Mouse (Mus musculus) liver, embryonic 15.5 days (tissue): ENCODE measurements around the gene Hoxc9. TPM values are rescaled to one million over a fixed set of nuclear protein-coding genes. Genes with fewer than 3 reads are reported as not detected.

Source experiments
- ATAC-seq: fragments of 200-750 bp; cut with Nextera tagmentation; 2 replicates; pipeline ENCODE4 v1.8.0; 2017; ENCODE audit warnings: moderate number of reproducible peaks, mild to moderate bottlenecking, moderate library complexity; ENCODE audit not compliant: insufficient read depth
- H3K27ac ChIP-seq: fragments of 300-500 bp; sonication (generic); replicated peaks from 2 replicates; pipeline ENCODE4 v1.5.1; 2015; ENCODE audit warnings: mild to moderate bottlenecking, inconsistent platforms
- H3K27me3 ChIP-seq: fragments of 300-500 bp; sonication (generic); 2 replicates; pipeline ENCODE4 v1.6.1; 2015; ENCODE audit warnings: mild to moderate bottlenecking, inconsistent platforms
- H3K36me3 ChIP-seq: fragments of 300-500 bp; sonication (generic); replicated peaks from 2 replicates; pipeline ENCODE4 v1.6.1; 2015; ENCODE audit warnings: moderate library complexity, mild to moderate bottlenecking, inconsistent platforms
- H3K4me1 ChIP-seq: fragments of 300-500 bp; sonication (generic); replicated peaks from 2 replicates; pipeline ENCODE4 v1.6.1; 2015; ENCODE audit warnings: inconsistent platforms
- H3K4me2 ChIP-seq: fragments of 300-500 bp; sonication (generic); 2 replicates; pipeline ENCODE4 v1.6.1; 2015; ENCODE audit warnings: moderate library complexity, mild to moderate bottlenecking, inconsistent platforms
- H3K4me3 ChIP-seq: fragments of 300-500 bp; sonication (generic); replicated peaks from 2 replicates; pipeline ENCODE4 v1.5.1; 2015; ENCODE audit warnings: mild to moderate bottlenecking, inconsistent platforms
- H3K9ac ChIP-seq: fragments of 300-500 bp; sonication (generic); 2 replicates; pipeline ENCODE4 v1.6.1; 2015; ENCODE audit warnings: moderate library complexity, mild to moderate bottlenecking, inconsistent platforms
- H3K9me3 ChIP-seq: fragments of 300-500 bp; sonication (generic); replicated peaks from 2 replicates; pipeline ENCODE4 v1.6.1; 2016; ENCODE audit warnings: inconsistent platforms
- WGBS: fragments of 180-500 bp; shearing (Covaris S2); methylation state at CpG from one replicate; pipeline ENCODE4 v1.1.7; 2015; ENCODE audit warnings: mixed read lengths; ENCODE audit not compliant: insufficient replicate concordance; 5-methylcytosine and 5-hydroxymethylcytosine counted together
- polyA plus RNA-seq: library from polyadenylated mRNA; unstranded; fragments of >200 nt; fragmentation: Nextera tagmentation; extraction: Ambion mirVana; gene quantifications from 2 replicates; pipeline ENCODE4 v1.2.1, GENCODE M21; 2015

Hoxc9 gene
- polyA plus RNA-seq, 1 experiment from 2014 or later: not detected

GRCm38 (mm10) chr15:102959663-102960191 lies 16.5 kb upstream of the Hoxc9 start:
- no peaks in the 10 kb centered on the region for H3K9me3 ChIP-seq
- peaks cover 98% of the 10 kb centered on the region for H3K27me3 ChIP-seq
- no peak overlapping the region for H3K4me3 ChIP-seq
- no peaks in the 10 kb centered on the region for H3K36me3 ChIP-seq
- no peak for ATAC-seq
- H3K4me1 ChIP-seq: no peaks in the 10 kb centered on the region
- no peak overlapping the region for H3K9ac ChIP-seq
- no peak overlapping the region for H3K27ac ChIP-seq
- WGBS: under 1% methylated on average over 13 of the region's 13 CpGs
- H3K4me2 ChIP-seq: no peak overlapping the region

DNA sequence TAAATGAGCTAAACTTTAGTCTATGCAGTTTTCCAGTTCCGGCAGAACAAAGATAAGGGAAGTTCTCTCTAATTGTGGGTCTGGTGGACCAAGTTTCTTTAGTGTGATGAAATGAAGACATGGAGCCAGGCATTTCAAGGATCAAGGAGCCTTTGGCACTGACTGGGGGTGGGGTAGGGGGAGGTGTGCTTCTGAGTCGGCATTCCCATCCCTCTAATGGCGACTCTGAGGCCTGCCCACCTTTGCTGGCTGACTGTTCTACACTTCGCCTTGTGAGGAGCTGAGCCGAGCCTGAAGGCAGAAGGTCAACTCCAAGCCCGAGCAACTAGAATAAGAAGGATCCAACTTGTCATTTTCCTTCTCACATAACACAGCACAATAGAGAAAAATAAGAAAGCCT lies 14.5 kb upstream of the Hoxc9 start:
- WGBS: under 1% methylated on average over 6 of the region's 6 CpGs
- Histone ChIP-seq H3K9ac (no peak overlapping the region), H3K27me3 (peaks cover 98% of the 10 kb centered on the region), H3K9me3 (no peaks in the 10 kb centered on the region), H3K27ac (no peak overlapping the region), H3K4me3 (no peak overlapping the region), H3K36me3 (no peaks in the 10 kb centered on the region), H3K4me1 (no peaks in the 10 kb centered on the region; the same call in 1 of the 2 replicates), H3K4me2 (no peak overlapping the region)
- no peak for ATAC-seq

GRCm38 (mm10) chr15:102962492-102962891 lies 13.7 kb upstream of the Hoxc9 start:
- no peak overlapping the region for H3K4me3 ChIP-seq
- no peak overlapping the region for H3K9ac ChIP-seq
- no peaks in the 10 kb centered on the region; the same call in 1 of the 2 replicates for H3K4me1 ChIP-seq
- ATAC-seq: no peak
- H3K9me3 ChIP-seq: no peaks in the 10 kb centered on the region
- H3K27ac ChIP-seq: no peak overlapping the region
- H3K4me2 ChIP-seq: no peak overlapping the region
- no peaks in the 10 kb centered on the region for H3K36me3 ChIP-seq
- H3K27me3 ChIP-seq: peaks cover 98% of the 10 kb centered on the region
- 3% methylated on average over 13 of the region's 13 CpGs for WGBS

- Histone ChIP-seq H3K9me3 (no peaks in the 10 kb centered on the region), H3K4me1 (no peaks in the 10 kb centered on the region; the same call in 1 of the 2 replicates), H3K9ac (no peak overlapping the region), H3K27ac (no peak overlapping the region), H3K4me3 (no peak overlapping the region), H3K4me2 (no peak overlapping the region), H3K27me3 (peaks cover 97% of the 10 kb centered on the region), H3K36me3 (no peaks in the 10 kb centered on the region)
- WGBS: 5% methylated on average over 8 of the region's 8 CpGs
- no peak for ATAC-seq
Observed at GRCm38 (mm10) chr15:102963259-102963658, 13.0 kb upstream of the Hoxc9 start.

GRCm38 (mm10) chr15:102963671-102964640 lies 12.3 kb upstream of the Hoxc9 start:
- Histone ChIP-seq H3K4me2 (no peak overlapping the region), H3K9me3 (no peaks in the 10 kb centered on the region), H3K9ac (no peak overlapping the region), H3K27me3 (peaks cover 97% of the 10 kb centered on the region), H3K27ac (no peak overlapping the region), H3K4me1 (no peaks in the 10 kb centered on the region; the same call in 1 of the 2 replicates), H3K36me3 (no peaks in the 10 kb centered on the region), H3K4me3 (no peak overlapping the region)
- 2% methylated on average over 28 of the region's 28 CpGs for WGBS
- ATAC-seq: no peak

DNA sequence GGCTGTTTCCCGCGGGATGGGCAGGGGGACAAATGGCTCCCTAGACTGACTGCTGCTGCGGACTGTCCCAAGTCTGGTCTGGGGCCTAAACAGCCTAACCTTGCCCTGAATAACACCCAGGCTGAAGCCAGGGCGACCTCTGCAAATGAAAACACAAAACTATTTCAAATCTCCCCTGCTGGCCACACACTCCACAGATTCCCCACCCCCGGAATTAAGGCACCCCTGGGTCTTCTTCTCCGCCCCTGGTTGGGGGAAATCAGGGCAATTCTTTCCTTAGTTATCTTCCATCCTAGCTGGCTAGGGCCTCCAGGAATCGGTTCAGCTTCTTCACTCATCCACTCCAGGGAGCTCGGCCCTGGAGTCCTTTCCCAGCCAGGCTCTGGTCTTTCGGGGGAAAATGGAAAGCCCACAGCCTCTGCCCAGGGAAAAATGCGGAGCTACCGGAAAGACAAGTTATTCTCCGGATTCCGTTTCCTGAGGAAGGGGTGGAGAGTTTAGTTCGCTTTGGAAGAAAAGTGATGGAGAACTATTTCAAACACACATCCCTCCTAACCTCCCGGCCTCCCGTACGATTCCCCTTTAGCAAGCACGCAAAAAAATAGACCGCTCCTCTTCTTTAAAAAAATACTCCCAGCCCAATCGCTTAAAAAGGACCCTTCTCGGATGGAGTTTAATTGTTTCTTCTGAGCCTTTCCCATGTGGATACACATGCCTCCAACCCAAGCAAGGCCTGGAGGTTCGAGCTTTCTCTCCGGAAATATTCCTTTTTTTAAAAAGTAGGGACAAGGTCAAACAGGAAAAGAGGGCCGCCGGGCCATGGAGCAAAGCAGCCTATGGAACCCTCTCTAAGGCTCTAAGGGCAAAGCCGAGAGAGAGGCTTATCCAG lies 11.0 kb upstream of the Hoxc9 start:
- WGBS: 3% methylated on average over 26 of the region's 26 CpGs
- ATAC-seq: no peak
- Histone ChIP-seq H3K4me2 (no peak overlapping the region), H3K36me3 (no peaks in the 10 kb centered on the region), H3K4me1 (no peaks in the 10 kb centered on the region; the same call in 1 of the 2 replicates), H3K27me3 (peaks cover 98% of the 10 kb centered on the region), H3K4me3 (no peak overlapping the region), H3K9ac (no peak overlapping the region), H3K9me3 (no peaks in the 10 kb centered on the region), H3K27ac (no peak overlapping the region)

- H3K36me3 ChIP-seq: no peaks in the 10 kb centered on the region
- peaks cover 98% of the 10 kb centered on the region for H3K27me3 ChIP-seq
- no peaks in the 10 kb centered on the region for H3K9me3 ChIP-seq
- H3K4me2 ChIP-seq: no peak overlapping the region
- ATAC-seq: no peak
- H3K9ac ChIP-seq: no peak overlapping the region
- H3K4me1 ChIP-seq: no peaks in the 10 kb centered on the region; the same call in 1 of the 2 replicates
- H3K27ac ChIP-seq: no peak overlapping the region
- H3K4me3 ChIP-seq: no peak overlapping the region
- 4% methylated on average over 30 of the region's 30 CpGs for WGBS
Observed at GRCm38 (mm10) chr15:102965892-102966775, 10.1 kb upstream of the Hoxc9 start.

GRCm38 (mm10) chr15:102966776-102967311 lies 9.4 kb upstream of the Hoxc9 start, which contains the start of gene Hoxc10:
TSS of gene Hoxc10 (plus strand) at chr15:102966796.
- H3K36me3 ChIP-seq: no peaks in the 10 kb centered on the region
- H3K4me2 ChIP-seq: no peak within 1 kb of the TSS
- H3K4me1 ChIP-seq: no peaks in the 10 kb centered on the region; the same call in 1 of the 2 replicates
- WGBS: 3% methylated on average over 27 of the region's 27 CpGs
- H3K9ac ChIP-seq: no peak within 1 kb of the TSS
- ATAC-seq: no peak
- no peak within 1 kb of the TSS for H3K27ac ChIP-seq
- no peak within 1 kb of the TSS for H3K4me3 ChIP-seq
- no peaks in the 10 kb centered on the region for H3K9me3 ChIP-seq
- peaks cover 98% of the 10 kb centered on the region for H3K27me3 ChIP-seq

GRCm38 (mm10) chr15:102967312-102967510 lies 9.0 kb upstream of the Hoxc9 start, which contains the start of gene Hoxc5:
TSS of gene Hoxc5 (plus strand) at chr15:102967443.
- Histone ChIP-seq H3K4me1 (no peaks in the 10 kb centered on the region; the same call in 1 of the 2 replicates), H3K4me2 (no peak within 1 kb of the TSS), H3K27me3 (peaks cover 99% of the 10 kb centered on the region), H3K9me3 (no peaks in the 10 kb centered on the region), H3K9ac (no peak within 1 kb of the TSS), H3K36me3 (no peaks in the 10 kb centered on the region), H3K4me3 (no peak within 1 kb of the TSS), H3K27ac (no peak within 1 kb of the TSS)
- WGBS: 4% methylated on average over 12 of the region's 12 CpGs
- no peak for ATAC-seq
